Mouse (Mus musculus) hindbrain, embryonic 14.5 days (tissue): ENCODE data around the gene Ccdc62. TPM values are rescaled to one million over a fixed set of nuclear protein-coding genes. Genes with fewer than 3 reads are reported as not detected.

Experiments used
- ATAC-seq: fragments of 200-750 bp; cut with Nextera tagmentation; 2 replicates; pipeline ENCODE4 v1.8.0; 2017; ENCODE audit warnings: moderate number of reproducible peaks, mild to moderate bottlenecking, moderate TSS enrichment, moderate library complexity; ENCODE audit not compliant: low FRiP score
- DNase-seq: peaks from one replicate; pipeline ENCODE4 v3.0.0-alpha.2; 2015; ENCODE audit warnings: low spot score
- H3K27ac ChIP-seq: fragments of 300-500 bp; sonication (generic); 2 replicates; pipeline ENCODE4 v1.5.1; 2014; ENCODE audit warnings: mild to moderate bottlenecking, moderate library complexity
- H3K27me3 ChIP-seq: fragments of 300-500 bp; sonication (generic); 2 replicates; pipeline ENCODE4 v1.6.1; 2014; ENCODE audit warnings: mild to moderate bottlenecking, low read length, mixed read lengths; ENCODE audit not compliant: control insufficient read depth, insufficient read depth
- H3K36me3 ChIP-seq: fragments of 300-500 bp; sonication (generic); replicated peaks from 2 replicates; pipeline ENCODE4 v1.6.1; 2014; ENCODE audit not compliant: control insufficient read depth, insufficient read depth
- H3K4me1 ChIP-seq: fragments of 300-500 bp; sonication (generic); replicated peaks from 2 replicates; pipeline ENCODE4 v1.6.1; 2014; ENCODE audit warnings: antibody characterized with exemption, low read length, mixed read lengths; ENCODE audit not compliant: control insufficient read depth, insufficient read depth
- H3K4me2 ChIP-seq: fragments of 300-500 bp; sonication (generic); replicated peaks from 2 replicates; pipeline ENCODE4 v1.6.1; 2014; ENCODE audit warnings: mild to moderate bottlenecking, moderate library complexity
- H3K4me3 ChIP-seq: fragments of 300-500 bp; sonication (generic); replicated peaks from 2 replicates; pipeline ENCODE4 v1.5.1; 2014; ENCODE audit warnings: mild to moderate bottlenecking, low read length
- H3K9ac ChIP-seq: fragments of 300-500 bp; sonication (generic); 2 replicates; pipeline ENCODE4 v1.6.1; 2014
- H3K9me3 ChIP-seq: fragments of 300-500 bp; sonication (generic); 2 replicates; pipeline ENCODE4 v1.6.1; 2016; ENCODE audit warnings: low read length; ENCODE audit not compliant: control insufficient read depth
- WGBS: fragments of 180-500 bp; shearing (Covaris S2); extraction: QIAGEN DNeasy Blood & Tissue Kit; methylation state at CpG from one replicate; pipeline ENCODE4 v1.1.7; 2014; 5-methylcytosine and 5-hydroxymethylcytosine counted together
- polyA plus RNA-seq: library from polyadenylated mRNA; unstranded; fragments of >200 nt; fragmentation: Nextera tagmentation; extraction: Ambion mirVana; gene quantifications from 2 replicates; pipeline ENCODE4 v1.2.1, GENCODE M21; 2014

Gene Ccdc62
- polyA plus RNA-seq, 1 experiment from 2014 or later, result 5.2 TPM

DNA sequence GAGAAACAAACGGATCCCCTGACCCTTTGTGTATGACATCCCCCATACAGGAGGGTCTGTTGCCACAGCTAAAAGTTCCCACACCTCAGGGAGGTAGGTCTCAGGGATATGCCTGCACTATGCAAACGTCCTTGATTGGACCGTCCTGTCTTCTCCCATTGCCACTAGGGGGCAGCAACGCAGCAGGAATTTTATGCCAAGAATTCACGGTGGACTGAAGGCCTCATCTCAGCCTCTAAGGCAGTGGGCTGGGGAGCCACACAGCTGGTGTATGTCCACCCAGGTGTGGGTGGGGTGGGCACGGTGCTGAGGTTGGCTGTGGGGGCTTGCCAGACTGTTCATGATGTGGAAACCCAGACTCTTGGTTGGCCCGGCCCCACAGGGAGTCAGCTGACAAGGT is 70.3 kb downstream of the Ccdc62 start:
- no peak overlapping the region for H3K4me3 ChIP-seq
- 13% methylated on average over 7 of the region's 7 CpGs for WGBS
- no peak overlapping the region for H3K4me2 ChIP-seq
- peak; percentile 73; the same call in 1 of the 2 replicates for ATAC-seq
- no peaks in the 10 kb centered on the region for H3K27me3 ChIP-seq
- no peaks in the 10 kb centered on the region; the same call in none of the 2 replicates for H3K4me1 ChIP-seq
- no peak overlapping the region for H3K27ac ChIP-seq
- peak; percentile 97 for DNase-seq
- H3K9me3 ChIP-seq, result no peaks in the 10 kb centered on the region
- H3K9ac ChIP-seq, result no peak overlapping the region
- peaks cover 46% of the 10 kb centered on the region for H3K36me3 ChIP-seq

DNA sequence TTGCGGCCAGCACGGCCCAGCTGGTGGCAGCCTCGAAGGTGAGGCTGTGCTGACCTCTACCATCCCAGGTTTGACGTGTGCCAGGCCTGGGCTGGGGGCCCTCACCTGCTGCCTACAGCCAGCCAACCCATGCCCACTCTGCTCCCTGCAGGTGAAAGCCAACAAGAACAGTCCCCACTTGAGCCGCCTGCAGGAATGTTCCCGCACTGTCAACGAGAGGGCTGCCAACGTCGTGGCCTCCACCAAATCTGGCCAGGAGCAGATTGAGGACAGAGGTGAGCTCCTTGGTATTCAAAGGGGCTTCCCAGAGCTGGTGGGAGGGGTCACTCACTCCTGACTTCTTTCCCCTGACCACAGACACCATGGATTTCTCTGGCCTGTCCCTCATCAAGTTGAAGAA is 70.8 kb downstream of the Ccdc62 start:
- ATAC-seq (no peak), DNase-seq (no peak)
- Histone ChIP-seq H3K9me3 (no peaks in the 10 kb centered on the region), H3K27me3 (no peaks in the 10 kb centered on the region), H3K9ac (no peak overlapping the region), H3K4me3 (no peak overlapping the region), H3K27ac (no peak overlapping the region), H3K4me2 (no peak overlapping the region), H3K36me3 (peaks cover 50% of the 10 kb centered on the region), H3K4me1 (no peaks in the 10 kb centered on the region; the same call in none of the 2 replicates)
- 55% methylated on average over 9 of the region's 9 CpGs for WGBS

DNA sequence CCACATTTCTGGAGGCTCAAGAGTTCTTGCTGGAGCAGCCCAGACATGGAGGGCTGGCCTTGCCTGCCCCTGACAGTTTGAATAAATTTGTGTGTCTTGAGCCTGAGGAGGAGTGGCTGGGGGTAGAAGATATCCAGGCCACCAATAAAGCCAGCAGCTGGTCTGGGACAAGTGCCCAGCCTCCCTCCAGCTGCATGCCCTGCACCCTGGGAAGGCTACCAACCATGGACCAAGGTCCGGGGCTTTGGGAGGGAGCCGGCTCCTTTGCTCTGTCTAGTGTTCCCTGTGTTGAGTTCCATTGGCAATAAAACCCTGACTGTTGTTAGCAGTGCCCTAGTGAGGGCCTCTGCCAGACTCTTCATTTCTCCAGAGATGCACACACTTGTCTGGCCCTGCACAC is 72.4 kb downstream of the Ccdc62 start:
- no peaks in the 10 kb centered on the region for H3K9me3 ChIP-seq
- H3K27ac ChIP-seq, result peak overlapping the region; percentile 35
- H3K36me3 ChIP-seq, result peaks cover 62% of the 10 kb centered on the region
- ATAC-seq (no peak), DNase-seq (no peak)
- H3K27me3 ChIP-seq, result no peaks in the 10 kb centered on the region
- H3K4me3 ChIP-seq, result no peak overlapping the region
- H3K4me2 ChIP-seq, result no peak overlapping the region
- H3K4me1 ChIP-seq, result no peaks in the 10 kb centered on the region; the same call in none of the 2 replicates
- no peak overlapping the region for H3K9ac ChIP-seq
- 56% methylated on average over 2 of the region's 2 CpGs for WGBS

DNA sequence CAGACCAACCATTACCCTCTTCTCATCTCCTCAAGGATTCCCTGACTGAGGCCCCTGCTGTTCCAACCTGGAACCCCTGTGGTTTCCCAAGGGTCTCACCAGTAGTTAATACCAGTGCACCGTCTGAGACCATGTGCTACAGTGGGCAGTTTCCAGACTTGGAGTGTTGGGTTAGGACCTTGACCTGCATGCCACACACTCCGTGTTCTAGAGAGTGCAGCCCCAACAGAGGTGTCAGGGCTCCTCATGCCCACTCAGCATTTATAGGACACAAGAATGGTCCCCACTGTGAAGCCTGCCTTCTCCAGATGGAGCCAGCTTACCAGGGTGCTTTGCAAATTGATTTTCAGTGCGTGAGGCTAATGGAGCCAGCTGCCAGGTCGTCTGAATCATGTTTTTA is 72.9 kb downstream of the Ccdc62 start:
- H3K27me3 ChIP-seq, result no peaks in the 10 kb centered on the region
- WGBS, result 55% methylated on average over 4 of the region's 4 CpGs
- H3K36me3 ChIP-seq, result peaks cover 64% of the 10 kb centered on the region
- ATAC-seq (no peak), DNase-seq (no peak)
- H3K4me1 ChIP-seq, result no peaks in the 10 kb centered on the region; the same call in none of the 2 replicates
- H3K4me2 ChIP-seq, result no peak overlapping the region
- H3K9me3 ChIP-seq, result no peaks in the 10 kb centered on the region
- H3K9ac ChIP-seq, result no peak overlapping the region
- no peak overlapping the region for H3K4me3 ChIP-seq
- H3K27ac ChIP-seq, result peak overlapping the region; percentile 35; the same call in 1 of the 2 replicates

DNA sequence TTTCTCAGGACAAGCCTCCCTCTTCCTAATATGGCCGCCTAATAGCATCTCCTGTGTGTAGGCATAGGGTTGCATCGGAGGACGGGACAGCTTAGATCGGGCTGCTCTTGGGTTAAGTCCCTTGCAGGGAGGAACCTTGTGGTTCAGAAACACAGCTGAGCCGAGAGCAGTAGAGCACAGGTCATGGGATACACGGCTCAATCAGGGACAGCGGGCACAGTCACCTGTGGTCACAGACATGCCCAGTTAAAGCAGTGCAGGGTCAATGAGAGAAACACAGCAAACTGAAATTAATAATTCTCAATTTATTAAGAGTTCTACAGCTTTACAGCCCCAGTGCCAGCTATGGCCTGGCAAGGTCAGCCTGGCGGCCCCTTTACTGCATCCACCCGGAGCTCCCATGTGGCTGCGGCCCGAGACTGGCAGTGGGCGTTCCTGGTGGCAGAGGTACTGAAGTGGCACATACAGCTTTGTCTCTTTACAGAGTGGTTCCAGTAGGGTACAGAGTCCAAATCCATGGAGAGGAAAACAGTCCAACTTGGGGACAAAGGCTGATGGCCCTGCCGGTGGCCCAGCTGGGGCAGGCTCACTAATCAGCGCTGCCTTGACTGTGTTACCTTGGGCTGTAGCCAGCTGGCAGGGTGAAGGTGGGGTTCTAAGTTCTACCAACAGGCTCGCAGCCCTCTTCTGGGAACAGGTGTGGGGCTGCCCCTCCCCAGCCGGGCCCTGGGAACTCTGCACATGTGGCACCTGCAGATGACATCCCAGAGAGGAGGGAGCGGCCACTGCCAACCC is 74.1 kb downstream of the Ccdc62 start:
- Histone ChIP-seq H3K27me3 (no peaks in the 10 kb centered on the region), H3K9ac (no peak overlapping the region), H3K27ac (peak overlapping the region; percentile 40; the same call in 1 of the 2 replicates), H3K36me3 (peaks cover 75% of the 10 kb centered on the region), H3K4me1 (no peaks in the 10 kb centered on the region; the same call in none of the 2 replicates), H3K4me3 (no peak overlapping the region), H3K9me3 (no peaks in the 10 kb centered on the region), H3K4me2 (no peak overlapping the region)
- peak; percentile 4; the same call in 1 of the 2 replicates for ATAC-seq
- DNase-seq, result no peak
- 82% methylated on average over 17 of the region's 17 CpGs for WGBS

DNA sequence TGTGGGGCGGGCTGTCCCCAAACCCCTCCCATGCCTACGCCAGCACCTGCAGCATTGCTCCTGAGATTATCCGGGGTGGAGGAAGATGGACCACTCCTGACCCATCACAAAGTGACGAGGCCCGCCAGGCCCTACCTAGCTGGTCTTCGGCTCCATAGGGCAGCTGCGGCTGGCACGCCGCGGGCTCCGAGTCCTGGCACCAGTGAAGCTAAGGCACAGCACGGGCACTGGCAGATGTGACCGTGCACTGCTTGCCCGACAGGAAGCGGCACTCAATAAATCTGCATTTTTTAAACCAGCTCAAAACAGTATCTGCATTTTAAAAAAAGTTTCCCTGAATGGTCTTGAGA is 74.6 kb downstream of the Ccdc62 start:
- no peak for DNase-seq
- H3K4me2 ChIP-seq, result no peak overlapping the region
- 0 out of 2 replicates have a peak overlapping the region, but pooled peaks have one; percentile 40 for H3K27ac ChIP-seq
- no peak overlapping the region for H3K4me3 ChIP-seq
- 81% methylated on average over 15 of the region's 15 CpGs for WGBS
- H3K9ac ChIP-seq, result no peak overlapping the region
- H3K4me1 ChIP-seq, result peaks cover 6% of the 10 kb centered on the region
- H3K36me3 ChIP-seq, result peaks cover 80% of the 10 kb centered on the region
- no peaks in the 10 kb centered on the region for H3K27me3 ChIP-seq
- peak; percentile 8; the same call in 1 of the 2 replicates for ATAC-seq
- H3K9me3 ChIP-seq, result no peaks in the 10 kb centered on the region

DNA sequence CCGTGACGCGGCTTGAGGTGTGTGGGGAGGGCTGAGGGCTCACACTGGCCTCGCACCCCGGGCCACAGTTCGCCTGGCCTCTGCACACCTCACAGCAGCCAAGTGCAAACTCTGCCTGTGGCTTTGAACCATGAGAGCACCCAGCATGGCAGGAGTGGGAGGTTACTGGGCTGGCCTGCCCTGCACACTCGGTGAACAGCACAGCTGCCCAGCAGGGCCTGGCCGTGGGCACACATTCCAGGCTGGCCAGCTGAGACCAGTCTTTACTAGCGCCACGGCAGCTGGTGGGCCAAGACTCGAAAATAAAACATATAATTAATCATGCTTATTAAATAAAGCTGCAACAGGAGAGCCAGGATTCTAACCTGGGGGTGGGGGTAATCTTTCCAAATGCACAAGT is 75.1 kb downstream of the Ccdc62 start:
- Histone ChIP-seq H3K4me1 (peaks cover 10% of the 10 kb centered on the region), H3K9ac (no peak overlapping the region), H3K4me3 (no peak overlapping the region), H3K36me3 (peaks cover 84% of the 10 kb centered on the region), H3K27ac (peak overlapping the region; percentile 40; the same call in 1 of the 2 replicates), H3K4me2 (no peak overlapping the region), H3K27me3 (no peaks in the 10 kb centered on the region), H3K9me3 (no peaks in the 10 kb centered on the region)
- WGBS, result 64% methylated on average over 11 of the region's 11 CpGs
- DNase-seq (no peak), ATAC-seq (no peak)

DNA sequence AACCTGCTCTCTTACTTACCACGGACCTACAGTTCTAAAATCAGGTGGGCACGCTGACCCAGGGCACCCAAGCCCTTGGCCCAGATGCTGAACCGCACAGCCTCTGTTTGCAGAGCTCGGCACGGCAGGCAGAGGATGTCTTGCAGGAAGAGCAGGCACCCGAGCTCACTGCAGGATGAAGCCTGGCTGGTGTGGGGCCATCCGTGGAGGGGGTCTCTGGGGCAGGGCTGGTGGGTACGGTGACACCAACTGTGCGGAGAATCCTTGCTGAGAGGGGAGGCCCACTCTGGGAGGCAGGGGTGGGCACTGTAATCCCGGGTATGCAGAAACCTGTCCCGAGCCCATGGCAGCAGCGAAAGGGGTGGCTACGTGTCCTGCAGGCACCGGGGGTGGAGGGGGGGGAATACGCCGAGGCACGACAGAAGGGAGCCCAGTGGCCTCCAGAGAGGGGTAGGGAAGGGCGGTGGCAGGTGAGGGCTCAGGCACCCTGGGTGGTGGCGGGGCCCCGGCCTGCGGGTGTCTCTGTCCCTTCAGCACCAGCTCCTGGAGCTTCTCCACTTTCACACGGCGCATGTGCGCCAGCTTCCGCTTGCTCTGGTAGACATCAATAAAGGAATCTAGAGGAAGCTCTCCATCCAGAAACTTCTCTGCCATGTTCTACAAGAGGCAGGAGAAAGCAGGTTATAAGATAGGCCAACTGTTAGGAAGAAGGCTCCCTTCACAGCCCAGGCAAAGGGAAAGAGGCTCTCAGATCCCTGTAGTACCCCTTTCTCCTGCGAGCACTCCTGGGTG is 75.8 kb downstream of the Ccdc62 start:
- DNase-seq, result no peak
- Histone ChIP-seq H3K36me3 (peaks cover 82% of the 10 kb centered on the region), H3K4me1 (peaks cover 17% of the 10 kb centered on the region), H3K4me3 (no peak overlapping the region), H3K9ac (no peak overlapping the region), H3K27ac (peak overlapping the region; percentile 32; the same call in 1 of the 2 replicates), H3K27me3 (no peaks in the 10 kb centered on the region), H3K4me2 (no peak overlapping the region), H3K9me3 (no peaks in the 10 kb centered on the region)
- no peak for ATAC-seq
- 81% methylated on average over 26 of the region's 26 CpGs for WGBS

DNA sequence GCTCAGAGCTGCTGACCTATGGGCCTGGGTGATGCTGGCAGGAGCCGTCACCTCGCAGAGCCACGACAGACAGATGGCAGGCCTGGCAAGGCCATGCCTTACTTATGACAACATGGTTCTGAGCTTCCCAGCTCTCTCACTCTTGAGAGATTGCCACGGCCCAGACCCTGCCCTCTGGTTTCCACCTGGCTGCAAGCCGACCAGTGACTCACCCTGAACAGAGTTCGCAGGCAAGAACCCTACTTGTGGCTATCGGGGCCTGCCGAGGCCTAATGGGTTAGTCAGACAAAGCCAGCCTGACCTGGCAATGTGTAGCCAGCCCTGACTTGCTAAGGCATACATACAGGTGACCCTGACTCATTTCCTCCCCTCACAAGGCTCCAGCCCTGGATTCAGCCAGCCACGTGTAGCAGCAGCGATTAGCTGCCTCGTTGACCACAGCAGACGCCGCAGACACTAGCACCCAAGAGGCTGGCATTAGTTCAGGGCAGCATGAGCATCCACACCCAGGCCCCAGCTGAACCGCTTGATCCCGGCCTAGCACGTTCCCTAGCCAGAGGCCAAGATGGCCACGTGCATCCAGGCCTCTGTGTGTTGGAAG is 76.5 kb downstream of the Ccdc62 start:
- no peak for ATAC-seq
- H3K9ac ChIP-seq, result no peak overlapping the region
- H3K27me3 ChIP-seq, result no peaks in the 10 kb centered on the region
- H3K36me3 ChIP-seq, result peaks cover 75% of the 10 kb centered on the region
- WGBS, result 85% methylated on average over 17 of the region's 17 CpGs
- H3K4me2 ChIP-seq, result no peak overlapping the region
- no peak for DNase-seq
- H3K27ac ChIP-seq, result no peak overlapping the region
- no peak overlapping the region for H3K4me3 ChIP-seq
- H3K9me3 ChIP-seq, result no peaks in the 10 kb centered on the region
- peaks cover 24% of the 10 kb centered on the region for H3K4me1 ChIP-seq
